Mouse (Mus musculus) c-Kit-negative CD71-positive TER-119-positive erythroid progenitor cells, embryonic 14.5 days (primary cell): ENCODE results near the gene B4galt2.

Source experiments
- DNase-seq: peaks from one replicate; pipeline ENCODE4 v3.0.0-alpha.2; 2013; ENCODE audit warnings: low read depth, low spot score

The B4galt2 gene

DNA sequence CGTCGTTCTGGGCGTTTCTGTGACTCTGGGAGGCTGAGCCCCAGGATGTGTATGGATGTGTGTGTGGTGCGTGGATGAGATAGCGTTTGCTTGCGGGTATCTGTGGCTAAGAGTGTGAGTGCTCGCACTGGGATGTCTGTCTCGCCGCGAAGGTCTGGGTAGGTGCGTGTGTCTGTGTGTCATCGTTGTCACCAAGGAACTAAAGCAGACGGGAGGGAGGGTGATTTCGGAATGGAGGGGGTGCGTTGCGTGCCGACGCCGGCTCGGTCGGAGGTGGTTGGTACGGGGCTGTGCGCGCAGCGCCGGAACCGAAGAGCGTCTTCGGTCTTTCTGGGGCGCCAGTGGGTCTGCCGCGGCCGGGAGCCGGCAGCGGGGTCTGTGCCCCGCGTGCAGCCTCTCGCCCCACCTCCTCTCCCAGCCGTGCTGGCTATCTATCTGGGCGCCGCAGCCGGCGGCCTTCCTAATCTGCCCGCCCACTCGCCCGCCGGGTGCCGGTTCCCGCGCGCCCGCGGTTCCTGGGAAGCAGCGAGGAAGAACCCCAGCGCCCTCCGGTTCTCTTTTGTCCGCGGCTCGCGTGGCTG, 47.7 kb downstream of the B4galt2 start:
- peak; percentile 69 for DNase-seq

- DNase-seq, result peak; percentile 77
Observed at GRCm38 (mm10) chr4:117834845-117835530, 48.3 kb downstream of the B4galt2 start.

DNA sequence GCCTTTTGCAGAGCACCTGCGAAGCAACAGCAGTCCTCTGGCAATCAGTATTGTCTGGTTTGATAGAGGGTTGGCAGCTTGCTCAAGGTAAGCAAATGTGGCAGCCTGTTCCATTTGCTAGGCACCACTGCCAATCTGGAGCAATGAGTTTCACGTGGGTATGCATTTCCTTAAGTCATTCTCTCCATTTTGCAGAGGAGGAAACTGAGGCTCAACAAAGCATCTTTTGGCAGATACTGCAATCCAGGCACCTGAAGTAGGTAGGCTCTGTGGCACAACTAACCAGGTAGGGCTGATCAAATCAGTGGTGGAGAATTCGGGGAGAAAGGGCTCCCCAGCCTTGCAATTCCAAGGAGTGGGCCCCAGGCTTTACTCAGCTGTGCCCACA, 48.8 kb downstream of the B4galt2 start, which contains the start of gene Slc6a9:
Gene Slc6a9, plus strand, starts transcription at position 50 of the 388 bp plus-strand sequence.
- DNase-seq, result no peak

DNA sequence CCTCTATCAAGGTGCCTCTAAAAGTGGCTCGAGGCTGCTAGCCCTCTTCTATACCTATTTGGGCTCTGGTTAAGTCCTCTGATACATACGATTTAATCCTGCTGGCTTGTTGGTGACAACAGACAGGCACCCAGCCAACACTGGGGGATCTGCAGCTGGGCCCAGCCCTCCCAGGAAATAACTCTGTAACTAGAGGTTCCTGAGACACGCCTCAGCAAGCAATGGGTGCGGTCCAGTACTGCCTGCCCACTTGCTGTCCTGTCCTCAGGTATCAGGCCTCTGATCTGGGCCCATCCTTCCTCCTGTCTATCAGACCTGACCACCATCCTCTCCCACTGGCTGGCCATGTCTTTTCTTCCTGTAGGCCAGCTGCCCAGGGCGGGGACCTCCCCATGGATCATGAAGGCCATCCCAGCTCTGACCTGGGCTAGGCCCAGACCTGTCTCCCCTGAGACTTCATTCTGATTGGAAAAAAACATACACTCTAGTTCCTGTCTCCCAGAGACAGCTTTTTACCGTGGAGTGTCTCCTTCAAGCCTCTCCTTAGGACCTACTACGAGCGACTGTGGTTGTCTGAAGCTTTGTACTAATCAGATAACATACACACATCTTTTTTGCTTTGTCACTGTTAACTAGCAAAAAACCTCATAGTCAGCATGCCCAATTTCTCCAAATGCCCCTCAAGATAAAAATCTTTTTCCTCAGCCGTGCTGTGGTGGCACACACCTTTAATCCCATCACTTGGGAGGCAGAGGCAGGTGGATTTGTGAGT, 51.2 kb downstream of the B4galt2 start:
- peak; percentile 77 for DNase-seq

- DNase-seq, result peak; percentile 45
Observed at GRCm38 (mm10) chr4:117831499-117831898, 51.8 kb downstream of the B4galt2 start.

DNA sequence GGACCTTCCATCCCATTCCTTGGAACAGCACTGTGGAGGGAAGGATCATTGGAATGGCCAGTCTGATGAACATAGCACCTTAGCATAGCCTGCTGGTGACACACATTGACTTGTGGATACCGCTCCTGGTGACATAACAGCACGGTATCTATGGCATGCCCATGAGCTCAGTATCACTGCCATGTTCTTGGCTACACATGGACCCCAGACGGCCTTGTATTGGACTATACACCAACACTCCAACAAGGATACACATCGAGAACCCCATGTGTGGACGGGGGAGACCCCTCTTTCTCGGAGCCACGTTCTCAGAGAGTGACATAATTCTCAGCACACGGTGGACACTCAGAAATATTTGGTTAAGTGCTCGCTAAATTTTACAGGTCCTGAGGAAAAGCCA, 52.5 kb downstream of the B4galt2 start:
- no peak for DNase-seq

DNA sequence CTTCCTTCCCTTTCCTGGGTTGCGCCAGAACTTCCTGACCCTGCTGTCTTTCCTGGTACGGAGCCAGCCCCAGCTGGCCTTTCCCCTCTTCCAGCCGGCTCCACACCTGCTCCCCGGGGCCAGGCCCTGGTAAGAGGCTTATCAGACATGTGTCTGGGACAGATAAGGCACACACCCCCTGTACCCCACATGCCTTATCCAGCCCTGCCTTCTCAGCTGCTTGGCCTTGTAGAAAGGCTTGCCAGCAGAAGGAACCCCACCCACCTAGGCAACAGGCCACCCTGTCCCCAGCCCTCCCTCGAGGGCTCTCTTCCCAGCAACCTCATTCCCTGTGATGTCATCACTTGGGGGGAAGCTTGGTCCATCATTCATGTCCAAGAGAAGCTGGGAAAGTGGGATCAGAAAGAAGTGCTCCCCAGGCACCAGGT, 53.1 kb downstream of the B4galt2 start:
- peak; percentile 90 for DNase-seq

DNA sequence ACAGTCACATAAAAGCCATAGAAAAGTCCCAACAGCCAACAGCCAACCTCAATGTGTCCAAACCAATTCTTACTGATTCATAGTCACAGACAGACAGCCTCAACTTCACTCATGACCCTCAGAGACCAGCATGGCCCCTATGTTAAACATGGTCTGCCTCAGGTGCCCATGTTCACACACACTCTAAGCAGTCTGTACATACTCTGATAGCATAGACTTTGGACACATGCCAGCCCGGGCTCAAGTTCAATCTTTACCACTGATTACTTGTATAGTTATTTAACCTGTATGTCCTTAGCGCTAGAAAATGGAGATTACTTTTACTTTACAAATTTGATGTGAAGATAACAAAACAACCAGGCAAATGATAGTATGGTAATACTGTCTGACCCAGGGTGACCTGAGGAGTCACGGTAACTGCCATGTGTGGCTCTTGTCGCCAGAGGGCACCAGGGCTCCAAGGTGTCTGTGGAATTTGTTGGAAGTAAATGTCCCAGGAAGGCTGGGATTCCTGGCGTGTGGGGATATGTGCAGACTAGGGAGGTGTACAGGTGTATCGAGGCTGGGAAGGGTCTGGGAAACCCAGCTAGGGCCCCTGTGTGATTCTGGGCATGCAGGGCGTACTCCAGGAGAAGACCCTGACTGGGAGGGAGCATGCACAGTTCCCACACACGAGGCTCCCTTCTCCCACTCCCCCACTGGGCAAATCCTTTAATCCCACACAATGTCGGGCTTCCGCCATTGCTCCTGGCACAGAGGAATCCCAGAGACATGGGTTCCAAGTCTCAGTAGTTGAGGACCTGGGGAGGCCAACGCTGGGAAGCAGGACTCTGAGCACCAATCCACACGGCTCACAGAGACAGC, 53.8 kb downstream of the B4galt2 start:
- DNase-seq, result peak; percentile 86

- no peak for DNase-seq
Observed at GRCm38 (mm10) chr4:117828572-117829145, 54.6 kb downstream of the B4galt2 start.
